Mouse (Mus musculus) monocyte, adult 2 months (primary cell): Measurements from ENCODE around the gene Ubtd2.

ENCODE experiments used
- DNase-seq, 2 experiments: peaks; one replicate each; pipeline ENCODE4 v3.0.0; 2022; ENCODE audit warnings: low spot score in 2 of 2, low read depth in 1 of 2

The Ubtd2 gene

GRCm38 (mm10) chr11:32561465-32562355 lies 106.5 kb downstream of the Ubtd2 start:
- DNase-seq: no peak

GRCm38 (mm10) chr11:32562706-32563105 lies 107.5 kb downstream of the Ubtd2 start:
- no peak for DNase-seq

- no peak for DNase-seq
Measured at GRCm38 (mm10) chr11:32563660-32564059, 108.5 kb downstream of the Ubtd2 start.

- no peak for DNase-seq
Measured at GRCm38 (mm10) chr11:32564629-32565028, 109.5 kb downstream of the Ubtd2 start.

DNA sequence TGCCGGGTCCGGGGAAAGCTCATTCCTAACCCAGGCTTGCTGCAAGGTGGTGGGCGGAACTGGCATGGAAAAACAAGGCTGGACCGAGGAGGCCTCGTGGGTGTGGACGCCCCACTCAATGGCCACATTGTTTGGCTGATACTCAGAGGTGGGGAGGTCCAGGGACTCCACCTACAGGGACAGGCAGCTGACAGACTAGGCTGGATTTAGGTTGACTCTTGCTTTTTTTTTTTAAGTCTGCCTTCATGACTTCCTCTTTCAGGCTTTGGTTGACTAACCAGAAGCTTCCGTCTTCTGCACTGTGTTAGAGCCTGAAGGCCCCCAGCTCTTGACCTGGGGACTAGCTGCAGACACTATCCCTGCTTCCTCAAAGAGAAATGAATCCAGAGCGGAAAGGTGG lies 109.9 kb downstream of the Ubtd2 start:
- peak; percentile 71 to 73 for DNase-seq

- DNase-seq: no peak
Measured at GRCm38 (mm10) chr11:32566184-32566583, 111.0 kb downstream of the Ubtd2 start.
